Mouse (Mus musculus) kidney, adult 2 months (tissue): Measurements from ENCODE around the gene Ttc7.

Source experiments
- CTCF ChIP-seq: fragments of 200-500 bp; conservative IDR thresholded peaks from 2 replicates; pipeline ENCODE4 v1.5.1; 2011; ENCODE audit warnings: low read depth, mild to moderate bottlenecking, control low read depth, low read length, moderate library complexity, mixed read lengths; ENCODE audit not compliant: insufficient read depth, insufficient read length
- POLR2A ChIP-seq: fragments of 200-500 bp; IDR thresholded peaks from one replicate; pipeline ENCODE4 v1.6.1; 2011; ENCODE audit warnings: low read depth, low read length, control low read depth

DNA sequence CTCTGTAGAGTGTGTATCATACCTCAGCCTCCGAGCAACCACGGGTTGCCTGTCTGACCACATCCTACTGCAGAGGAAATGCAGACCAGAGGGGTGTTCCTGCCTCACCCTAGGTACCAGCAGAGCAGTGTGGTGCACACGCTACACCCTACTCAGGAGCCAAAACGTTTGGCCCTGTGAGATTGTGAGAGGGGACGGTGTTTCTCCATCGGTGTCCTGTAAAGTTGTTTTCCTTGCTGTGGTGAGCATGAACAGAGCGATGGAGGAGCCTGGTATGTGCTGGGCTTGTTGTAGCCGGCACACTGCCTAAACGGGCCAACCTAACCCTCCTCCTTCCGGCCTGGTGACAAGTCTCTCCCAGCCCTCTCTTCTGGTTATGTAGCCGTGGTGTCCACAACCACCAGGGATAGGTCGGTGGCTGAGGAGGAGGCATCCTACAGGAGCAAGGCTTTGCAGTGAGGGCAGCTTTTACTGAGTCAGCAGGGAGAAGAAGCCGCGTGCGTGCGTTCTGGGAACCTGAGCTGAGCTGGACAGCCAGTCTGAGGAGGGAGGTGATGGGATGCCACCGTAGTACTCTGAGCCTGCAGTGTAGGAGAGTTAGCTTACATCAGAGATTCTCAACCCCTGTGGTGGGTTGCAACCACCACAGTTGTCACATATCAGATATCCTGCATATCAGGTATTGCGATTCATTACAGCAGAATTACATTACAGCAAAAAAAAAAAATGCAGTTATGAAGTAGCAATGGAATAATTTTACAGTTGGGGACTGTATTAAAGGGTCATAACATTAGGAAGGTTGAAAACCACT, 62.0 kb downstream of the Ttc7 start:
- TF ChIP-seq CTCF (no peak), POLR2A (no peak)
